Mouse (Mus musculus) heart, adult 2 months (tissue): Measurements from ENCODE around the gene Ankrd11.

ENCODE experiments used
- CTCF ChIP-seq: fragments of 200-600 bp; IDR thresholded peaks from 2 replicates; pipeline ENCODE4 v1.8.1; 2022; ENCODE audit warnings: antibody characterized with exemption, mild to moderate bottlenecking, moderate library complexity
- EP300 ChIP-seq: fragments of 200-500 bp; IDR thresholded peaks from 2 replicates; pipeline ENCODE4 v1.6.1; 2011; ENCODE audit warnings: low read depth, low read length, control low read depth; ENCODE audit not compliant: insufficient read depth
- POLR2A ChIP-seq: fragments of 200-500 bp; IDR thresholded peaks from 2 replicates; pipeline ENCODE4 v1.6.1; 2011; ENCODE audit warnings: mild to moderate bottlenecking, low read depth, low read length, control low read depth; ENCODE audit not compliant: insufficient read depth

DNA sequence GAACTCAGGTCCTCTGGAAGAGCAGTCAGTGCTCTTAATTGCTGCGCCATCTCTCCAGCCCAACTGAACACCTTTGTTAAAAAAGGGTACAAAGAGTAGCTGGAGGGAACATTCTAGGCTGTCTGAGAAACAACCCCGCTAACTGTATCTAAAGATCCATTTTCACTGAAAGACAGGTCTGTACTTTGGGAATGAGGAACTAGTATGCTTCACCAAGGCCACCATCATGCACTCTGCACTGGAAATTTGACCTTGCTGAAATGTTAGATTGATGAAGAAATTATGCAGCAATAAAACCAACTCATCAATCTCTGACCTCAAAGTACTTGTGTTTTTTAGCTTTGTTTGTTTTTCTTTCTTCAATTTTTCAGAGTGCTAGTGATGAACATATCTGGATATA, 17.9 kb downstream of the Ankrd11 start:
- TF ChIP-seq EP300 (no peak), CTCF (no peak), POLR2A (no peak)
